Mouse (Mus musculus) frontal cortex, adult 2 months (tissue): ENCODE measurements at regions not wholly inside any gene's neighbourhood (a gene's known extent, or its start where the extent isn't known, plus 50 kb on each side); places are given as distances from the start of the nearest gene placed in this dataset.

Source experiments
- DNase-seq, 2 experiments: peaks; one replicate each; pipeline ENCODE4 v3.0.0; 2022; ENCODE audit warnings: low spot score in 1 of 2; ENCODE audit errors: extremely low spot score in 1 of 2

DNA sequence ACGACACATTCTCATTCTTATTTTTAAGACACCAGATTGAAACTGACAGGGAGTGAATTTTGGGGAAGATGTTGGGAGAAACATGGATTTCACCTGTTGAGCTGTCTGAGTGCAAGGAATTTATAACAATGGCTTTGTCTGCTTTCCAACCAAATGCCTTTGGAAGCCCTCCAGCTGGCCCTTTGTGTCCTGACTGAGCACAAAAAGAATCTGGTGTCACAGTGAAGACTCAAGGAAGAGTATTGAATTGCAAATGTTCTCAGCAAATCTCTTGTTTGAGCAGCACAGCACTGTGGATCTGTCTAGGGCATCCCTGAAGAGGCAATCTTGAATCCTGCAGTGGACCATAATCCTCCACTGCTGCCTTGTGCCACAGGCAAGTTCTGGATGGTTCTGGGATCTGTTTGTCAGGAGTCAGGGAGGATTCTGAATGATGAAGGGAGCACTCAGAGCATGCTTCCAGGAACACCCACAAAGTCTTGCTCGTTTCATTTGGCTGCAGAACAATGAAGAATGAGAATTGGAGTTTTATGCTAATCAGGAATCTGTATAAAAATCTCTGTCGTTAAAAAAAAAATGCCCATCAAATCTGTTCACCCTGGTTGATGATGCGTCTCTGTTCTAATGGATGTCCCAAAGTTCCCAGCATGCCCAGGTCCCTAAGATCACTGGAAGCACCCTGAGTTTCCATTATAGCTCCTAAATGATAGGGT lies 243.9 kb downstream of the Tcerg1l start:
- DNase-seq: no peak
